Mouse (Mus musculus) yolk sac, embryonic 10.5 days (tissue): ENCODE data around the gene Gm20388.

Source experiments
- DNase-seq: peaks from one replicate; pipeline ENCODE4 v3.0.0-alpha.2; 2017; ENCODE audit warnings: low spot score

Gene Gm20388

DNA sequence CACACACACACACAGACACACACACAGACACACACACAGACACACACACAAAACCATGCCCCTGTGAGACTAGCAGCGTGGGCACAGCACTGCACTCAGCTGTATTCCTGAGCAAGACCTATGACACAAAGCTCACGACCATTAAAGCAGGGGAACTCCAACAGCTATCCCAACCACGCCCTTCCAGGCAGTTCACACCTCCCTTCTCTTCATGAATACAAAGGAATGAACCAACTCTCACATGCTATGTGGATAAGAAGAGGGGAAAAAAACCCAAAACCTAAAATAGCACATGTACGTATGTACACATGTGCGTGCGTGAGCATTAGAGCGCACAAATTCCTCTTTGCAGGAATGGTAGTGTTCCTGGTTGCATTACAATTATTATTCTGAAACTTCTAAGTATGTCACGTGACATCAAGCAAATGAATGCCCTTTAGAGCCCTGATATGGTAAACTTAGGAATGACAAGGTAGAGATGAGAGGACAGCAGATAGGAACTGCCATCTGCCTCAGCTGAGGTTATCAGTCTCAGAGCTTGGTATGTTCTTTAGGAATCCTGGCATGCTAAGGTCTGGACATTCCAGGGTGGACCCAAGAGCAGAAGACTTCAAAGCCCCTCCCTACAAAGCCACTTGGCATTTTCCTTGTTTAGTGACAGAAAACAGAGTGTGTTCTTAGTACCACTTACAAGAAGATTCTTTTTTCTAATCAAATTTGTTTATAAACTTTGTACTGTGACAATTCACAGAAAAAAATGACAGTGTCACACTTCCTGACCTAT is 3015.5 kb downstream of the Gm20388 start:
- no peak for DNase-seq

GRCm38 (mm10) chr8:122926782-122927181 is 3016.1 kb downstream of the Gm20388 start:
- no peak for DNase-seq

GRCm38 (mm10) chr8:122927841-122928240 is 3017.2 kb downstream of the Gm20388 start:
- DNase-seq: no peak

- no peak for DNase-seq
Observed at GRCm38 (mm10) chr8:122928631-122929224, 3018.1 kb downstream of the Gm20388 start.

- DNase-seq: no peak
Observed at GRCm38 (mm10) chr8:122931834-122932560, 3021.4 kb downstream of the Gm20388 start.

DNA sequence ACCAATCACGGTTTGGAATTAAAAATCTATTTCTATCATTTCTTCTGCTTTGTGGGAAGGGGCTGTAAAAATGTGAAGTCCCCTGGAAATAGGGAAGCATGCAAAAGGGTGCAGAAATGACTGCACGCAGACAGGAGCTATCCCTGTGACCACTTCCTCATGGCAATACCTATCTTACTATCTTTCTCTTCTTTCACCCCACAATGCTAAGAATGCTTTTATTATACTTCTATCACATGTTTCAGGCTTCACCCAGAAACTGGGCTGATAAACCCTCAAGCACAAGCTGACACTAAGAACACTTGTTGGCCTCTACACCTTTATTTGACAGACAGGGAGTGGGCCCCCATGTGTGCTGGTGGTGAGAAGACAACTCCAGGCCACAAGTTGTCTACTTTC is 3021.9 kb downstream of the Gm20388 start:
- no peak for DNase-seq

DNA sequence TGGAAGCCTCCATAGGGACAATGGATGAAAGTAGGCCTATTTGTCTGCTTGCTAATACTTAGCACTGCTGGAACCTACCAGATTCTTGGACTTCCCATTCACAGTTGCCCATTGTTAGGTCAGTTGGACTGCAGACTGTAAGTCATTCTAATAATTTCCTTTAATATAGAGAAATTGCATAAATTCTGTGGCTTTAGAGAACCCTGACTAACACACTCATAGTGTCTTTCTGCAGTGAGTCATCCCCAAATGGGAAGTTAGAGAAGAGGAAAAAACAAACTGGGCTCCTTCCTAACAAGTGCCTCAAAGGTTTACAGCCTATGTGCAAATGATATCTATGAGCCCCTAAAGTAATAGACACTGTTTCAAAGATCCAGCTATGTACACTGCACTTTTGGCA is 3023.3 kb downstream of the Gm20388 start:
- DNase-seq: no peak

- no peak for DNase-seq
Observed at GRCm38 (mm10) chr8:122935118-122935517, 3024.5 kb downstream of the Gm20388 start.

- DNase-seq: no peak
Observed at GRCm38 (mm10) chr8:122935912-122936311, 3025.3 kb downstream of the Gm20388 start.

DNA sequence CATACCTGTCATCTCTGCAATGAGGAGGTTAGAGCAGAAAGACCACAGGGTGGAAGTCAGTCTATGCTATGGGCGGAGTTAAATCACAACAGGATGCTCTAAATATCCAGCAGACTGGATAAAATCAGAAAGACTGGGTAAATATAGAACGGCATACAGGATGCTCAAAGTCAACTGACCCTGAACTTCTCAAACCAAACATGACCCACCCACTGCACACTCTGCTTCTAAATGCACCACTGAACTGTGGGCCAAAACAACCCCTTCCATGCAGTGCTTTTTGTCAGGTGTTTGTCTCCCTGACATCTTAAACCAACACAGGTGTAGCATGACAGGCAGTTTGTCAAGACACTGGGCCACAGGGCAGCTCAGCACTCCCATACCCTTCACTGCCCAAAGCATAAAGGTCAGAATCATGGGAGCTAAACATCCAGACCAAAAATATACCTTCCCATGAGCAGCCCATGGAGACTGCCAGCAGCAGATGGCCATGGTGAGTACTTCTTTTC is 3027.0 kb downstream of the Gm20388 start:
- DNase-seq: no peak

DNA sequence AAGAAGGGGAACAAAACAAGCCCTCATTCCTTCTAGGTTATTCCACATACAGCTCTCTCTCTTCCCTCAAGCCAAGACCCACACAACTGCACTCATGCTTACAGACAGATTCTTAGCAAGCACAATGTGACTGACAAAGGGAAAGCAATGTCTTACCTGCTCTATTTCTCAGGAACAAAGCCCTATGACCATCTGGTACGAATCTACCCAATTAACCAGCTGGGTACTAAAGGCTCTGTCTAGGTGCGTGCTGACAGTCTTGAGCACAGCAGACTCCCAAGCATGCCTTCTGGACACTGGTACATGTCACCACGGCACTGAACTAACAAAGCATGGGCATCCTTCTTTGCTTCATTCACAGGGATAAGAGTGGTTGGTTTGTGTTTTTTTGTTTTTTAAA is 3027.5 kb downstream of the Gm20388 start:
- no peak for DNase-seq

GRCm38 (mm10) chr8:122938591-122938990 is 3027.9 kb downstream of the Gm20388 start:
- no peak for DNase-seq

GRCm38 (mm10) chr8:122942803-122943713 is 3032.4 kb downstream of the Gm20388 start:
- DNase-seq: no peak

DNA sequence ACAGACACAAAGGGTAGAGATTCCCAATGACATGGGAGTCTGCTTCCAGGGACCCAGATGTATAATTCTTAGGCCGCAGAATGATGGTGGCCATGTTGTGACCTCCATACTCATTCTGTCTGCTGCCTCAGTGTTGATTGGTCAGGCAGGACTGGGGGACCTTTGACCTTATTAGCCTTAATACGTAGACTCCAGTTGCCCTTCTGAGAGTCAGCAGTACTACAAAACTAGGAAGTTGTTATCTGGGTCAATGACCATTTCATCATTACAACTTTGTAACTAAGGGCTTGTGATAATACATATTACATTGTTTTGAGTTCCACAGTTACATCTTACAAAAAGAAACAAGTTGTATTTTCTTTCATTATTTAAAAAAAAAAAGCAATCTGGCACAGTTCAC is 3035.1 kb downstream of the Gm20388 start:
- no peak for DNase-seq

DNA sequence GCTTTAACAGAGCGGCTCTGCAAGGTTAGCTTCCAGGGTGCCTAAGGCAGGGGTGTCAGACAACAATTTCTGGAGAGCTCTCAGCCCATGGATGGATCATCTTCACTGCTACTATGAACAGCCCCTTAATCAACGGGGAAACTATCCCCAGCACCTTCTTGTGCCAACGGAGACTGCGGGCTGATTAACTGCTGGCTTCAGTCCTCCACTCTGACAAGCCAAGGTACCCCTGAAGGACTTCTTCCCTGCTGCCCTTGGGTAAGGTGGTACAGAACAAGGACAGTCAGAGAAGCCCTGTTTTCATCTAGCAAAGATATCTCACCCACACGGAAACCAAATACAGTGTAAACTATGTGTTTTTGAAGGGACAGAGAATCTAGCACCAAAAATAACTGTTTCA is 3039.1 kb downstream of the Gm20388 start:
- DNase-seq: no peak

GRCm38 (mm10) chr8:122951456-122951855 is 3040.8 kb downstream of the Gm20388 start:
- DNase-seq: no peak

GRCm38 (mm10) chr8:122953028-122953427 is 3042.4 kb downstream of the Gm20388 start:
- no peak for DNase-seq

DNA sequence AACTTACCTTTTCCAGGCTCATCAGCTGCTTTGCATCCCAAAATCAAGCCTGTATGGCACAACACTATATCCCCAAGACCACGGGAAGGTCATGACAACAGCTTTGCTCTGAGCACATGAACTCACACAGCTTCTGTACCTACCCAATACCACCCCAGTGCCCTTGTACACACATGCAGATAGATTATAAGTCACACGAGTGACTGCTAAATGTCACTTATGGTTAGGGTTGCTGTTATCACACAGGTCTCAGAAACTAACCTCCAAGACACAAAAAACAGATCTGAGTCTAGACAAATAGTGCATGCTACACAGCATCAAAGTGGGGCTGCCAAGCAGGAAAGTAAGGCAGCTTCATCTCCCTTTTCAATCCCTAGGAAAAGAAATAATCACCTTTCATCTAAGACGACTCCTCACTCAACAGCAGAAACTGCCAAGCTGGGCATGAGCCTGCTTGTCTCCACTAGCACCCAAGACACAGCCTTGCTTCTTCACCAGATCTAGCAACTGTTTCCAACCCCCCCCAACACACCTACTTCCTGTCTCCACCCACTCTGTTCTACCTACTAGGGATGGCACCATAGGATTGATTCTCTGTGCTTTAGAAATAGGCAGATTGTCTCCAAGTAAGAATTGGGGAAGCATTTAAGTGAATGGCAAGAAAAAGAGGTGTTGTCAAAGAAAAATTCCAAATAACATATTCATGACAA is 3043.6 kb downstream of the Gm20388 start:
- no peak for DNase-seq

DNA sequence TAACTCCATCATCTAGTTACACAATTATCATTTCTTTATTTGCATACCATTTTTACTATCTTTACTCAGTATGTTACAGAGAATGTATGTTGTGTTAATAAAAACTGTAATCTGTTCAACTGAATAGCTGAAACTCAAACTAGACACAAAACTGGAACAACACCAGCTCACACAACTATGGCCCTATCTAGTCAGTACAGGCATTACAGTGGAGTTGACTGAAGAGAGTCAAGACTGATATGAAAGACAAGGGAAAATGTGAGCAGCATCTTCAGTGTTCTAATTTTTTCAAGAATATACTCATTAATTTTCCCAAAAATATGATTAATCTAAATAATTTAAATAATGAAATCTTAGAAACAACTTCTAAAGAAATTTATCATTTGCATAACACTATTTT is 3044.6 kb downstream of the Gm20388 start:
- DNase-seq: no peak

DNA sequence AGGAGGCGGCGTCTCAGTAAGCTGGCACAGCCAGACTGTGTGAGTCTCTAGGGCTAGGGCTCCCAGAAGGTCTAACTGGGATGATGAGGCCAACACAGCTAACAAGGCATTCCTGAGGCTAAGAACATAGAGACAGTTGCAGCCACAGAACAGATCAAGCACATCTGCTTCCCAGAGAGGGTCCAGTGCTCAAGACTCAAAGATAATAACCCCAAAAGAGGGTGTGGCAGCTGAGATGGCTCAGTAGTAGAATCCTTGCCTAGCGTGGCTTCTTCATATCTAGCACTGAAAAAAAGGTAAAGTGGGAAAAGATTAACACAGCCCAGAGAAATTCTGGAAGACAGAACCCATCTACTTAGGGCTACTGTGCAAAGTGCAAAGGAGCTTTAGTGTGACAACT is 3045.4 kb downstream of the Gm20388 start:
- DNase-seq: no peak

- no peak for DNase-seq
Observed at GRCm38 (mm10) chr8:122960323-122960722, 3049.7 kb downstream of the Gm20388 start.
